Mouse (Mus musculus) lung, adult 10 weeks (tissue): ENCODE data around the gene Olfr893. TPM values are rescaled to one million over a fixed set of nuclear protein-coding genes. Genes with fewer than 3 reads are reported as not detected.

ENCODE experiments used
- polyA plus RNA-seq: library from polyadenylated mRNA; stranded (reverse); fragments of 350-450 nt; fragmentation: Illumina TruSeq; extraction: RNeasy Lipid Tissue Mini Kit (QIAGEN cat#74804); gene quantifications from one replicate; pipeline ENCODE4 v1.2.3, GENCODE M21; 2014; ENCODE audit warnings: low read depth, low replicate concordance; ENCODE audit not compliant: insufficient read depth

The Olfr893 gene
- polyA plus RNA-seq = not detected

GRCm38 (mm10) chr9:38208065-38208464 lies at the start of gene Olfr893:
TSS of gene Olfr893 (plus strand) at chr9:38208365.

GRCm38 (mm10) chr9:38180721-38181120 lies 27.4 kb upstream of the Olfr893 start, which contains the start of gene Olfr891:
TSS of gene Olfr891 (minus strand) at chr9:38180821.

GRCm38 (mm10) chr9:38217755-38218154 lies 9.6 kb downstream of the Olfr893 start, which contains the start of gene Olfr894:
TSS of gene Olfr894 (plus strand) at chr9:38218055.

GRCm38 (mm10) chr9:38252474-38252873 lies 44.3 kb downstream of the Olfr893 start, which contains the start of gene Olfr143:
TSS of gene Olfr143 (plus strand) at chr9:38252774.

Other genes with a start within 250 kb of the Olfr893 start
- gene Olfr881, start 216.5 kb upstream of the Olfr893 start, polyA plus RNA-seq = not detected
- not detected for gene Olfr883, start 182.6 kb upstream of the Olfr893 start, polyA plus RNA-seq
- gene Olfr884, start 161.8 kb upstream of the Olfr893 start, polyA plus RNA-seq = not detected
- not detected for gene Olfr885, start 147.0 kb upstream of the Olfr893 start, polyA plus RNA-seq
- not detected for gene Olfr887, start 124.3 kb upstream of the Olfr893 start, polyA plus RNA-seq
- not detected for gene Olfr888, start 100.2 kb upstream of the Olfr893 start, polyA plus RNA-seq
- 0.03 TPM for gene Olfr889, start 93.2 kb upstream of the Olfr893 start, polyA plus RNA-seq
- gene Olfr890, start 65.8 kb upstream of the Olfr893 start, polyA plus RNA-seq = not detected
- not detected for gene Olfr891, start 27.5 kb upstream of the Olfr893 start, polyA plus RNA-seq
- not detected for gene Olfr894, start 9.7 kb downstream of the Olfr893 start, polyA plus RNA-seq
- not detected for gene Olfr143, start 44.4 kb downstream of the Olfr893 start, polyA plus RNA-seq
- gene Olfr895, start 59.5 kb downstream of the Olfr893 start, polyA plus RNA-seq = not detected
- gene Olfr896-ps1, start 82.7 kb downstream of the Olfr893 start, polyA plus RNA-seq = not detected
- not detected for gene Olfr25, start 120.7 kb downstream of the Olfr893 start, polyA plus RNA-seq
- gene Olfr898, start 140.0 kb downstream of the Olfr893 start, polyA plus RNA-seq = not detected
- gene Olfr250, start 158.5 kb downstream of the Olfr893 start, polyA plus RNA-seq = not detected
- gene Olfr251, start 168.7 kb downstream of the Olfr893 start, polyA plus RNA-seq = not detected
- gene Olfr147, start 193.3 kb downstream of the Olfr893 start, polyA plus RNA-seq = not detected
- gene Olfr901, start 221.1 kb downstream of the Olfr893 start, polyA plus RNA-seq = not detected
- gene Olfr902, start 239.3 kb downstream of the Olfr893 start, polyA plus RNA-seq = not detected